Mouse (Mus musculus) heart, embryonic 12.5 days (tissue): ENCODE data around the gene Bet1l. TPM values are rescaled to one million over a fixed set of nuclear protein-coding genes. Genes with fewer than 3 reads are reported as not detected.

Source experiments
- polyA plus RNA-seq: library from polyadenylated mRNA; unstranded; fragments of >200 nt; fragmentation: Nextera tagmentation; extraction: Ambion mirVana; gene quantifications from 2 replicates; pipeline ENCODE4 v1.2.1, GENCODE M21; 2016

Gene Bet1l
- polyA plus RNA-seq, 1 experiment from 2014 or later, result 27.7 TPM

Other genes with a start within 250 kb of the Bet1l start
- gene Olfr61, start 228.6 kb downstream of the Bet1l start, polyA plus RNA-seq, result not detected in 2 replicates
- not detected in 2 replicates for gene Olfr53, start 211.1 kb downstream of the Bet1l start, polyA plus RNA-seq
- not detected in 2 replicates for gene Olfr539, start 197.6 kb downstream of the Bet1l start, polyA plus RNA-seq
- not detected in 2 replicates for gene Olfr45, start 175.6 kb downstream of the Bet1l start, polyA plus RNA-seq
- not detected in 2 replicates for gene Olfr541, start 160.3 kb downstream of the Bet1l start, polyA plus RNA-seq
- gene Cyp2e1, start 93.8 kb downstream of the Bet1l start, polyA plus RNA-seq, result not detected in 2 replicates
- gene Syce1, start 69.7 kb downstream of the Bet1l start, polyA plus RNA-seq, result 0.13 and 0.31 TPM in 2 replicates
- gene Zfp941, start 35.4 kb downstream of the Bet1l start, polyA plus RNA-seq, result 0.95 and 0.96 TPM in 2 replicates
- 0.55 TPM in 1 of 2 replicates, not detected in the other for gene Urah, start 22.6 kb downstream of the Bet1l start, polyA plus RNA-seq
- not detected in 2 replicates for gene Scgb1c1, start 12.0 kb downstream of the Bet1l start, polyA plus RNA-seq
- not detected in 2 replicates for gene Odf3, start 9.8 kb downstream of the Bet1l start, polyA plus RNA-seq
- not detected in 2 replicates for gene Gm45785, start 1.2 kb downstream of the Bet1l start, polyA plus RNA-seq
- 42.7 and 48.0 TPM in 2 replicates for gene Ric8a, start 620 bp downstream of the Bet1l start, polyA plus RNA-seq
- 187 and 188 TPM in 2 replicates for gene Psmd13, start 24.4 kb upstream of the Bet1l start, polyA plus RNA-seq
- 40.9 and 41.6 TPM in 2 replicates for gene Sirt3, start 24.7 kb upstream of the Bet1l start, polyA plus RNA-seq
- 93.0 and 102 TPM in 2 replicates for gene Cox8b, start 42.9 kb upstream of the Bet1l start, polyA plus RNA-seq
- 0.23 TPM in 1 of 2 replicates, not detected in the other for gene Nlrp6, start 63.3 kb upstream of the Bet1l start, polyA plus RNA-seq
- 13.7 and 13.9 TPM in 2 replicates for gene Pgghg, start 83.8 kb upstream of the Bet1l start, polyA plus RNA-seq
- 1.8 and 2.0 TPM in 2 replicates for gene Ifitm5, start 92.7 kb upstream of the Bet1l start, polyA plus RNA-seq
- gene Gm45717, start 98.4 kb upstream of the Bet1l start, polyA plus RNA-seq, result not detected in 2 replicates
- gene Ifitm2, start 98.4 kb upstream of the Bet1l start, polyA plus RNA-seq, result 442 and 446 TPM in 2 replicates
- 3.0 and 3.1 TPM in 2 replicates for gene Ifitm1, start 109.6 kb upstream of the Bet1l start, polyA plus RNA-seq
- gene Ifitm3, start 153.2 kb upstream of the Bet1l start, polyA plus RNA-seq, result 41.8 and 41.9 TPM in 2 replicates
- not detected in 2 replicates for gene Ifitm6, start 160.3 kb upstream of the Bet1l start, polyA plus RNA-seq
- gene Gm17387, start 171.6 kb upstream of the Bet1l start, polyA plus RNA-seq, result not detected in 2 replicates
- gene B4galnt4, start 203.5 kb upstream of the Bet1l start, polyA plus RNA-seq, result 2.0 and 2.5 TPM in 2 replicates
- gene Pkp3, start 220.6 kb upstream of the Bet1l start, polyA plus RNA-seq, result 0.41 and 0.50 TPM in 2 replicates
- 2.2 and 2.9 TPM in 2 replicates for gene Sigirr, start 243.0 kb upstream of the Bet1l start, polyA plus RNA-seq